Mouse (Mus musculus): ENCODE measurements at regions not wholly inside any gene's neighbourhood (a gene's known extent, or its start where the extent isn't known, plus 50 kb on each side); places are given as distances from the start of the nearest gene placed in this dataset.

- DNase-seq (ENCODE audit: low spot score) (no peak), ATAC-seq (ENCODE audit: insufficient number of reproducible peaks, low FRiP score, low TSS enrichment, low read depth) (no peak)
- Histone ChIP-seq H3K4me3 (ENCODE audit: low read depth, low read length) (no peak overlapping the region), H3K4me2 (ENCODE audit: low read depth, severe bottlenecking) (no peak overlapping the region), H3K27me3 (ENCODE audit: control insufficient read depth, insufficient read depth, low read length) (no peaks in the 10 kb centered on the region), H3K27ac (replicated peaks; ENCODE audit: low read depth, low read length) (no peak overlapping the region), H3K9ac (ENCODE audit: low read length) (no peak overlapping the region), H3K36me3 (ENCODE audit: control insufficient read depth, insufficient read depth, low read length) (no peaks in the 10 kb centered on the region), H3K9me3 (ENCODE audit: control insufficient read depth, low read length) (no peaks in the 10 kb centered on the region), H3K4me1 (ENCODE audit: control insufficient read depth, insufficient read depth, low read length) (no peaks in the 10 kb centered on the region)
- 66% methylated on average over 1 of the region's 1 CpGs for WGBS
Measured at GRCm38 (mm10) chr3:54443791-54444190, 82.9 kb downstream of the Postn start.

- H3K27me3 ChIP-seq (ENCODE audit: control insufficient read depth, insufficient read depth, low read length): no peaks in the 10 kb centered on the region
- H3K4me3 ChIP-seq (ENCODE audit: low read depth, low read length): no peak overlapping the region
- no peak overlapping the region for H3K27ac ChIP-seq (replicated peaks; ENCODE audit: low read depth, low read length)
- H3K4me1 ChIP-seq (ENCODE audit: control insufficient read depth, insufficient read depth, low read length): no peaks in the 10 kb centered on the region
- no peak for ATAC-seq (ENCODE audit: insufficient number of reproducible peaks, low FRiP score, low TSS enrichment, low read depth)
- H3K4me2 ChIP-seq (ENCODE audit: low read depth, severe bottlenecking): no peak overlapping the region
- 68% methylated on average over 3 of the region's 3 CpGs for WGBS
- H3K36me3 ChIP-seq (ENCODE audit: control insufficient read depth, insufficient read depth, low read length): no peaks in the 10 kb centered on the region
- no peaks in the 10 kb centered on the region for H3K9me3 ChIP-seq (ENCODE audit: control insufficient read depth, low read length)
- no peak for DNase-seq (ENCODE audit: low spot score)
- no peak overlapping the region for H3K9ac ChIP-seq (ENCODE audit: low read length)
Measured at GRCm38 (mm10) chr3:54446889-54447288, 86.0 kb downstream of the Postn start.

GRCm38 (mm10) chr3:54457416-54457815 is 96.5 kb downstream of the Postn start:
- DNase-seq (ENCODE audit: low spot score): no peak
- H3K36me3 ChIP-seq (ENCODE audit: control insufficient read depth, insufficient read depth, low read length): no peaks in the 10 kb centered on the region
- no peak for ATAC-seq (ENCODE audit: insufficient number of reproducible peaks, low FRiP score, low TSS enrichment, low read depth)
- H3K27me3 ChIP-seq (ENCODE audit: control insufficient read depth, insufficient read depth, low read length): no peaks in the 10 kb centered on the region
- H3K27ac ChIP-seq (replicated peaks; ENCODE audit: low read depth, low read length): no peak overlapping the region
- no peak overlapping the region for H3K4me2 ChIP-seq (ENCODE audit: low read depth, severe bottlenecking)
- WGBS: 91% methylated on average over 2 of the region's 2 CpGs
- no peaks in the 10 kb centered on the region for H3K4me1 ChIP-seq (ENCODE audit: control insufficient read depth, insufficient read depth, low read length)
- H3K4me3 ChIP-seq (ENCODE audit: low read depth, low read length): no peak overlapping the region
- H3K9me3 ChIP-seq (ENCODE audit: control insufficient read depth, low read length): no peaks in the 10 kb centered on the region
- H3K9ac ChIP-seq (ENCODE audit: low read length): no peak overlapping the region

- no peak for ATAC-seq (ENCODE audit: insufficient number of reproducible peaks, low FRiP score, low TSS enrichment, low read depth)
- H3K27me3 ChIP-seq (ENCODE audit: control insufficient read depth, insufficient read depth, low read length): no peaks in the 10 kb centered on the region
Measured at GRCm38 (mm10) chr3:54461366-54461765, 100.5 kb downstream of the Postn start.

GRCm38 (mm10) chr3:54466097-54466496 is 105.2 kb downstream of the Postn start:
- Histone ChIP-seq H3K9ac (ENCODE audit: low read length) (no peak overlapping the region), H3K9me3 (ENCODE audit: control insufficient read depth, low read length) (no peaks in the 10 kb centered on the region), H3K4me2 (ENCODE audit: low read depth, severe bottlenecking) (no peak overlapping the region), H3K27ac (replicated peaks; ENCODE audit: low read depth, low read length) (no peak overlapping the region), H3K4me1 (ENCODE audit: control insufficient read depth, insufficient read depth, low read length) (no peaks in the 10 kb centered on the region), H3K4me3 (ENCODE audit: low read depth, low read length) (no peak overlapping the region), H3K27me3 (ENCODE audit: control insufficient read depth, insufficient read depth, low read length) (no peaks in the 10 kb centered on the region), H3K36me3 (ENCODE audit: control insufficient read depth, insufficient read depth, low read length) (no peaks in the 10 kb centered on the region)
- DNase-seq (ENCODE audit: low spot score): no peak
- no peak for ATAC-seq (ENCODE audit: insufficient number of reproducible peaks, low FRiP score, low TSS enrichment, low read depth)

More at GRCm38 (mm10) chr3:54461366-54461765, 100.5 kb downstream of the Postn start:
- no peaks in the 10 kb centered on the region for H3K4me1 ChIP-seq (ENCODE audit: control insufficient read depth, insufficient read depth, low read length)
- H3K9ac ChIP-seq (ENCODE audit: low read length): no peak overlapping the region
- no peak overlapping the region for H3K27ac ChIP-seq (replicated peaks; ENCODE audit: low read depth, low read length)
- H3K36me3 ChIP-seq (ENCODE audit: control insufficient read depth, insufficient read depth, low read length): no peaks in the 10 kb centered on the region
- H3K9me3 ChIP-seq (ENCODE audit: control insufficient read depth, low read length): no peaks in the 10 kb centered on the region
- no peak overlapping the region for H3K4me2 ChIP-seq (ENCODE audit: low read depth, severe bottlenecking)
- no peak overlapping the region for H3K4me3 ChIP-seq (ENCODE audit: low read depth, low read length)
- DNase-seq (ENCODE audit: low spot score): no peak
- 94% methylated on average over 6 of the region's 6 CpGs for WGBS

- Histone ChIP-seq H3K4me3 (ENCODE audit: low read depth, low read length) (no peak overlapping the region), H3K36me3 (ENCODE audit: control insufficient read depth, insufficient read depth, low read length) (no peaks in the 10 kb centered on the region), H3K4me1 (ENCODE audit: control insufficient read depth, insufficient read depth, low read length) (peaks cover 5% of the 10 kb centered on the region; the same call in 1 of the 2 replicates), H3K9me3 (ENCODE audit: control insufficient read depth, low read length) (no peaks in the 10 kb centered on the region), H3K4me2 (ENCODE audit: low read depth, severe bottlenecking) (no peak overlapping the region), H3K27me3 (ENCODE audit: control insufficient read depth, insufficient read depth, low read length) (no peaks in the 10 kb centered on the region), H3K27ac (replicated peaks; ENCODE audit: low read depth, low read length) (no peak overlapping the region), H3K9ac (ENCODE audit: low read length) (no peak overlapping the region)
- no peak for DNase-seq (ENCODE audit: low spot score)
- no peak for ATAC-seq (ENCODE audit: insufficient number of reproducible peaks, low FRiP score, low TSS enrichment, low read depth)
- WGBS: 92% methylated on average over 6 of the region's 6 CpGs
Measured at GRCm38 (mm10) chr3:54474209-54474608, 113.3 kb downstream of the Postn start.

- 74% methylated on average over 3 of the region's 3 CpGs for WGBS
- no peaks in the 10 kb centered on the region for H3K36me3 ChIP-seq (ENCODE audit: control insufficient read depth, insufficient read depth, low read length)
Measured at GRCm38 (mm10) chr3:54475879-54476278, 115.0 kb downstream of the Postn start.

GRCm38 (mm10) chr3:54477986-54478385 is 117.1 kb downstream of the Postn start:
- ATAC-seq (ENCODE audit: insufficient number of reproducible peaks, low FRiP score, low TSS enrichment, low read depth): no peak
- WGBS: 49% methylated on average over 4 of the region's 4 CpGs
- H3K4me1 ChIP-seq (ENCODE audit: control insufficient read depth, insufficient read depth, low read length): peaks cover 5% of the 10 kb centered on the region; the same call in 1 of the 2 replicates
- H3K27ac ChIP-seq (replicated peaks; ENCODE audit: low read depth, low read length): no peak overlapping the region
- H3K36me3 ChIP-seq (ENCODE audit: control insufficient read depth, insufficient read depth, low read length): no peaks in the 10 kb centered on the region
- H3K9ac ChIP-seq (ENCODE audit: low read length): no peak overlapping the region
- no peak overlapping the region for H3K4me2 ChIP-seq (ENCODE audit: low read depth, severe bottlenecking)
- no peaks in the 10 kb centered on the region for H3K27me3 ChIP-seq (ENCODE audit: control insufficient read depth, insufficient read depth, low read length)
- no peak for DNase-seq (ENCODE audit: low spot score)
- no peaks in the 10 kb centered on the region for H3K9me3 ChIP-seq (ENCODE audit: control insufficient read depth, low read length)
- H3K4me3 ChIP-seq (ENCODE audit: low read depth, low read length): no peak overlapping the region

More at GRCm38 (mm10) chr3:54475879-54476278, 115.0 kb downstream of the Postn start:
- no peak overlapping the region for H3K4me2 ChIP-seq (ENCODE audit: low read depth, severe bottlenecking)
- ATAC-seq (ENCODE audit: insufficient number of reproducible peaks, low FRiP score, low TSS enrichment, low read depth) (no peak), DNase-seq (ENCODE audit: low spot score) (no peak)
- H3K9ac ChIP-seq (ENCODE audit: low read length): no peak overlapping the region
- no peaks in the 10 kb centered on the region for H3K9me3 ChIP-seq (ENCODE audit: control insufficient read depth, low read length)
- H3K4me3 ChIP-seq (ENCODE audit: low read depth, low read length): no peak overlapping the region
- H3K27ac ChIP-seq (replicated peaks; ENCODE audit: low read depth, low read length): no peak overlapping the region
- H3K27me3 ChIP-seq (ENCODE audit: control insufficient read depth, insufficient read depth, low read length): no peaks in the 10 kb centered on the region
- H3K4me1 ChIP-seq (ENCODE audit: control insufficient read depth, insufficient read depth, low read length): peaks cover 5% of the 10 kb centered on the region; the same call in 1 of the 2 replicates

- H3K27ac ChIP-seq (replicated peaks; ENCODE audit: low read depth, low read length): no peak overlapping the region
Measured at GRCm38 (mm10) chr3:54480251-54480650, 119.3 kb downstream of the Postn start.

More at GRCm38 (mm10) chr3:54480251-54480650, 119.3 kb downstream of the Postn start:
- ATAC-seq (ENCODE audit: insufficient number of reproducible peaks, low FRiP score, low TSS enrichment, low read depth) (no peak), DNase-seq (ENCODE audit: low spot score) (no peak)
- Histone ChIP-seq H3K4me2 (ENCODE audit: low read depth, severe bottlenecking) (no peak overlapping the region), H3K9ac (ENCODE audit: low read length) (no peak overlapping the region), H3K9me3 (ENCODE audit: control insufficient read depth, low read length) (no peaks in the 10 kb centered on the region), H3K4me3 (ENCODE audit: low read depth, low read length) (no peak overlapping the region), H3K27me3 (ENCODE audit: control insufficient read depth, insufficient read depth, low read length) (no peaks in the 10 kb centered on the region), H3K36me3 (ENCODE audit: control insufficient read depth, insufficient read depth, low read length) (no peaks in the 10 kb centered on the region), H3K4me1 (ENCODE audit: control insufficient read depth, insufficient read depth, low read length) (peaks cover 5% of the 10 kb centered on the region; the same call in 1 of the 2 replicates)
- 84% methylated on average over 6 of the region's 6 CpGs for WGBS

All from limb, embryonic 11.5 days (tissue).